Mouse (Mus musculus): Measurements from ENCODE around the gene Fam205a4.
"Not testable (repeated sequence)": the region's sequence is repeated elsewhere in the genome, so short reads cannot be mapped to it uniquely, and the experiment has no call there.

Fam205a4 gene

DNA sequence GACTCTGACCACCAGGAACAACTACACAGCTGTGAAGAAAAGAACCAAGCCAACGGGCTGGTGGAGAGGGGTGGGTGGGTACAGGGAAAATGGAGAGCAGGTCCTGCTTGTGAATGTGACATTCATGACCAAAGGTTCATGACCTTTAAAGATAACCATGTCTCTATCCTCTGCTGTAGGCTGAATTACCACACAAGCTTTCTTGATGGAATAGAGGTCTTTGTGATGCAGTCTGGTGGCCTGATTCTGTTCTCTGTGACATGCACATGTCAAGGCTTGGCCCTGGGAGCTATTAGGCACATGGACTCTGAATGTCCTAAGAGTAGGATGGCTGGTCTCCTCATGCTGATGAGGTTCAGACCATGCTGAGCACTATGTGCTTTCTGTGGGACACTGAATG lies at the start of gene Fam205a4:
Fam205a4 (plus strand) TSS at position 301 of the 400 bp plus-strand sequence.
- in situ Hi-C loops (cut with MboI, MseI) = not testable (repeated sequence)

DNA sequence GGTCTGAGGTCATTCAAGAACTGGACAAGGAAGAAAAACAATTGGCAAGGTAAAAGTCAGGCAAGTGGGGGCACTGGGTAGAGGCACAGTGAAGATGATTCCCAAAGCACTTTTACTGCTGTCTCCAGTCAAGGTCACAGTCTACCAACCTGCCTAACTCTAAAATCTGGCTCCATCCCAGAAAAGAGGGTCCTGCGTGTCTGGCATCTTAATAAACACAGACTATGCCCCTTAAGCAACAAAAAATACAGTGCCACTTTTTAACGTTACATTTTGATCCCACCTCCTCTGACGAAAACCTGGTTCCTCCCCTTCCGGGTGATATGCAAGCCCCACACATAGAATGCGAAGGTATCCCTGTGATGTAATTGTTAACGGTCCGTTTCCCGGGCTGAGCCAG lies 24.6 kb upstream of the Fam205a4 start, which contains the start of gene Gm20878:
Gm20878 (plus strand) TSS at position 301 of the 400 bp plus-strand sequence.
- in situ Hi-C loops (cut with MboI, MseI) = not testable (repeated sequence)
